Mouse (Mus musculus) neural tube, embryonic 15.5 days (tissue): Measurements from ENCODE around the gene Ankrd22. TPM values are rescaled to one million over a fixed set of nuclear protein-coding genes. Genes with fewer than 3 reads are reported as not detected.

ENCODE experiments used
- ATAC-seq: fragments of 200-750 bp; cut with Nextera tagmentation; 2 replicates; pipeline ENCODE4 v1.8.0; 2017; ENCODE audit warnings: mild to moderate bottlenecking, moderate TSS enrichment, moderate library complexity; ENCODE audit not compliant: low FRiP score
- H3K27ac ChIP-seq: fragments of 300-500 bp; sonication (generic); replicated peaks from 2 replicates; pipeline ENCODE4 v1.5.1; 2015; ENCODE audit warnings: mild to moderate bottlenecking, inconsistent platforms
- H3K27me3 ChIP-seq: fragments of 300-500 bp; sonication (generic); replicated peaks from 2 replicates; pipeline ENCODE4 v1.6.1; 2015; ENCODE audit warnings: inconsistent platforms
- H3K36me3 ChIP-seq: fragments of 300-500 bp; sonication (generic); 2 replicates; pipeline ENCODE4 v1.6.1; 2015; ENCODE audit warnings: inconsistent platforms
- H3K4me1 ChIP-seq: fragments of 300-500 bp; sonication (generic); 2 replicates; pipeline ENCODE4 v1.6.1; 2015; ENCODE audit warnings: inconsistent platforms
- H3K4me2 ChIP-seq: fragments of 300-500 bp; sonication (generic); 2 replicates; pipeline ENCODE4 v1.6.1; 2015; ENCODE audit warnings: inconsistent platforms, mild to moderate bottlenecking, moderate library complexity
- H3K4me3 ChIP-seq: fragments of 300-500 bp; sonication (generic); replicated peaks from 2 replicates; pipeline ENCODE4 v1.5.1; 2015; ENCODE audit warnings: mild to moderate bottlenecking, inconsistent platforms
- H3K9ac ChIP-seq: fragments of 300-500 bp; sonication (generic); replicated peaks from 2 replicates; pipeline ENCODE4 v1.6.1; 2015; ENCODE audit warnings: mild to moderate bottlenecking, inconsistent platforms
- H3K9me3 ChIP-seq: fragments of 300-500 bp; sonication (generic); replicated peaks from 2 replicates; pipeline ENCODE4 v1.6.1; 2016; ENCODE audit warnings: inconsistent platforms
- WGBS: fragments of 180-500 bp; shearing (Covaris S2); methylation state at CpG from one replicate; pipeline ENCODE4 v1.1.7; 2015; ENCODE audit warnings: mixed read lengths; 5-methylcytosine and 5-hydroxymethylcytosine counted together
- polyA plus RNA-seq: library from polyadenylated mRNA; unstranded; fragments of >200 nt; fragmentation: Nextera tagmentation; extraction: Ambion mirVana; gene quantifications from 2 replicates; pipeline ENCODE4 v1.2.1, GENCODE M21; 2015

The Ankrd22 gene
- polyA plus RNA-seq, 1 experiment from 2014 or later: not detected

DNA sequence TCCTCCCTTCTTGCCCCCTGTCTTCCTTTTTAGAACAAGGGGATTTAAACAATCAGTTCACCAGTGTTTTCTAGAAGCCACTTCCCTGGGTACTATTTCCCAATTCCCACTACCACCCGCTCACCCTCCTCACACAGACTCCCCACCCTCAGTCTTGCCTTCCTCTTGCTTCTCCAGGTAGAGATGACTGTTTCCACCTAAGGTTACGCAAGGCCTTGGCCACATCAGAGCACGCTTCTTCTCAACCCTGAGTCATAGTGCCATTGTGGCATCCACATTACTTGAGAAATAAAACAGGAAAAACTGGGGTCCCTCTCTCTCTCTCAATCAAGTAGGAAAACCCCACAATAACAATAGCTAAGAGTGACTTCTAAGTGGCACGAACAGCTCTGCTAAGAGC lies 13.3 kb upstream of the Ankrd22 start:
- no peaks in the 10 kb centered on the region for H3K4me1 ChIP-seq
- no peak overlapping the region for H3K9ac ChIP-seq
- no peak overlapping the region for H3K27ac ChIP-seq

DNA sequence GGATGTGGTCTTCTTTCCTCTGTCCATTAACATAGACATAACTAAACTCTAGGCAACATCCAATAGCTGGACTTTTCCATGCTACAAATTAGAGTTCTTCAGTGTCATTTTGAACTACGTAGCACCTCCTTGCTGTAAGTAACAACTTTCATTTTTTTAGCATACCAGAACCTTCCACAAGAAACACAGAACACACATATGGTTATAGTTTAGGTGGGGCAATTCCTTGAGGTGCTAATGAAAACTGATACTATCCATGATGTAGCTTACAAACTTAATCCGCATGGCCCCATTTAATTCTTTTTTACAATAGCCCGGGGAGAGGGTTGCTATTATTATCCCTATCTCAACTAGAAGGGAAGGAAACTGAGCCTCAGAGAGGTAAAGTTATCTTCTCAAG lies 8.2 kb upstream of the Ankrd22 start:
- no peak overlapping the region for H3K4me3 ChIP-seq
- no peak overlapping the region for H3K4me2 ChIP-seq
- no peak overlapping the region for H3K27ac ChIP-seq
- no peaks in the 10 kb centered on the region for H3K27me3 ChIP-seq
- WGBS: 85% methylated on average over 3 of the region's 3 CpGs
- no peaks in the 10 kb centered on the region for H3K9me3 ChIP-seq
- no peak for ATAC-seq
- no peaks in the 10 kb centered on the region for H3K36me3 ChIP-seq
- no peaks in the 10 kb centered on the region for H3K4me1 ChIP-seq
- H3K9ac ChIP-seq: no peak overlapping the region

More for the DNA sequence above, 13.3 kb upstream of the Ankrd22 start:
- H3K4me3 ChIP-seq: no peak overlapping the region
- WGBS: 90% methylated on average over 4 of the region's 4 CpGs
- no peak for ATAC-seq
- H3K27me3 ChIP-seq: no peaks in the 10 kb centered on the region
- no peaks in the 10 kb centered on the region for H3K9me3 ChIP-seq
- H3K4me2 ChIP-seq: no peak overlapping the region
- no peaks in the 10 kb centered on the region for H3K36me3 ChIP-seq

DNA sequence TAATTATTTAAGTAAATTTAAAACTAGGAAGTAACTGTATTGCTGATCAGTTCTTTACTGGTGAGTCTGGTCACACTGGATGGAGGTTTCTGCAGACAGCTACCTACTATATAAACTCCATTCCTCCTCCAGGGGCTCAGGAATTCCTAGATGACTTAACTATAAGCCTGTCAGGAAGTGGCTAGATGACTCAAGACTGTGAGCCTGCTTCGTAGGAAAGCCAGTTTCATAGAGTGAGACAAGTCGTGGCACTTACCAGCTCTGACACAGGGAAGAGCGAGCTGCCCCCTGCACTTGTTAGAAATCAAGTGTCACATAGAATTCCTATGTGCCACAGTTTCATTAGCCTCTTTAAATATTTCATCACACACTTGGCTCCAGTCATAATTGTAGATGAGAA lies 5.3 kb upstream of the Ankrd22 start:
- Histone ChIP-seq H3K27ac (no peak overlapping the region), H3K36me3 (no peaks in the 10 kb centered on the region), H3K4me2 (no peak overlapping the region), H3K27me3 (no peaks in the 10 kb centered on the region), H3K4me1 (no peaks in the 10 kb centered on the region), H3K9ac (no peak overlapping the region), H3K9me3 (no peaks in the 10 kb centered on the region), H3K4me3 (no peak overlapping the region)
- ATAC-seq: no peak
- WGBS: 75% methylated on average over 3 of the region's 3 CpGs

DNA sequence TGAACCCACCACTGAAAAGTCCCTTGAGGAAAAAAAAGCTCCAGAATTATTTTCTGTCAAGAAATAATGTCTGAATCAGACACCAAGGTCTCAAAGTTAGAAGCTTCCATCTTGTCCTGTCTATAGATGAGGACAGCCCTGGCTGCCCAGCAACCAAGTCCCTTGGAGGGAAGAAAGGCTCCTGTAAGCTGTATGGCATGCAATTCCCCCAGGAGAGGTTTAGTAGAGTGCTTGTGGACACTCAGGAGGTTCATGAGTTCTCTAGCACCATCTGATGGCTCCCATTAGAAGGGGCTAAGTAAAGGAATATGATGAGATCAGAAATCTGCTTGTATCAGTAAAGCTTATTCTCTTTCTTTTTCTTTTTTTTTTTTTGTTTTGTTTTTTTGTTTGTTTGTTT lies 3.3 kb upstream of the Ankrd22 start:
- H3K27ac ChIP-seq: no peak overlapping the region
- H3K4me2 ChIP-seq: no peak overlapping the region
- H3K36me3 ChIP-seq: no peaks in the 10 kb centered on the region
- H3K9ac ChIP-seq: no peak overlapping the region
- ATAC-seq: no peak
- H3K4me1 ChIP-seq: no peaks in the 10 kb centered on the region
- H3K4me3 ChIP-seq: no peak overlapping the region
- H3K27me3 ChIP-seq: no peaks in the 10 kb centered on the region
- no peaks in the 10 kb centered on the region for H3K9me3 ChIP-seq

DNA sequence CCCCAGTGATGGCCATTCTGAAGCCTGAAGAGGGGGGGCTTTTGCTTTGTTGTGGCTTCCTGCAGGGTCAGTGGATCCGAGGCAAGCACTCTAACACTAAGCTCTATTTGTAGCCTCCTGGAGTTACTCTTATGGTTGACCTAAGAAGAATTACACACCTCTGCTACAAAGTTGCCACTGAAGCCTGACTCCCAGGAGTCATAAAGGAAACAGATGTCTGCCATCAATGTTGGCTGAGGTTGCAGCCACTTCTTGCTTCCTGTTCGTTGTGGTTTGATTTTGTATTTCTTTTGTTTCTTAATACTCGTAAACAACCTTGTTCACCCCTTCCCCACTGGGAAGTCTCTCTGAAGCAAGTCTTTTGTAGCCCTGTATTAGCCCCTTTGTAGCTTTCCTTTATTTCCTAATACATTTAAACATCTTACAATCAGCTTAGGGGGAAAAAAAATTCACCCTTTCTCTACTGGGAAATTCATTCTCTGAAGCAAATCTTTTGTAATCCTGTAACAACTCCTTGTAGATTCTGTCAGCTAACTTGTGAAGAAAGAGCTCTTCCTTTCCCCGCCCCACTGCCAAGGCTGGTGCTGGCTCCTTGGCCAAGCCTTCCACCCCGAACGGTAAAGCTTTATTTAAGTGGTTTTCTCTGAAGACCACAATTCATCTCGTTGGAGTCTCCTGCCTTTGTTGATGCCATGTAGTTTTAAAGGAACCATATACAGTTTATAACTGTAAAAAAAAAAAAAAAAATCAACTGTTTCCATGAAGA lies 2.2 kb upstream of the Ankrd22 start:
- H3K36me3 ChIP-seq: no peaks in the 10 kb centered on the region
- ATAC-seq: no peak
- no peak overlapping the region for H3K4me3 ChIP-seq
- H3K4me1 ChIP-seq: no peaks in the 10 kb centered on the region
- H3K9me3 ChIP-seq: no peaks in the 10 kb centered on the region
- H3K27ac ChIP-seq: no peak overlapping the region
- WGBS: 38% methylated on average over 7 of the region's 7 CpGs
- H3K27me3 ChIP-seq: no peaks in the 10 kb centered on the region
- no peak overlapping the region for H3K9ac ChIP-seq
- H3K4me2 ChIP-seq: no peak overlapping the region

DNA sequence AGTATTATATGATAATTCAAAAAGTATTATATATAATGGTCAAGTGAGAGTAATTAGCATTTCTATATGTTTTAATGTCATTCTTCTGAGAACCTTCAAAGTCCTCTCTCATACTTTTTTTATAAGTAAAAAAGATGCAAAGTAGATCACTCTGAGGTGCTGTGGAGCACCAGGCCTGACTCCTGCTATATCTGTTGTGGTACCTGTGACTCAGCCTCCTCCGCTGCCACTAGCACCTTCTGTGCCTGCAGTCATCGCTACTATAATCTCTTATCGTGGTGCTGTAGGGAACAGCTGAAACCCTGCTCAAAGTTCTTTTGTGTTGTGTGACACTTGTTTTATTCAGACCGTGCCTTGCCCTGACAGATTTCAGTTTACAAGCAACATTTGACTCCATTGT lies 533 bp upstream of the Ankrd22 start:
- Histone ChIP-seq H3K9me3 (no peaks in the 10 kb centered on the region), H3K4me1 (no peaks in the 10 kb centered on the region), H3K4me3 (no peak overlapping the region), H3K36me3 (no peaks in the 10 kb centered on the region), H3K9ac (no peak overlapping the region), H3K27me3 (no peaks in the 10 kb centered on the region), H3K27ac (no peak overlapping the region), H3K4me2 (no peak overlapping the region)
- whole genome bisulfite sequencing: 73% methylated on average over 4 of the region's 4 CpGs
- ATAC-seq: no peak

DNA sequence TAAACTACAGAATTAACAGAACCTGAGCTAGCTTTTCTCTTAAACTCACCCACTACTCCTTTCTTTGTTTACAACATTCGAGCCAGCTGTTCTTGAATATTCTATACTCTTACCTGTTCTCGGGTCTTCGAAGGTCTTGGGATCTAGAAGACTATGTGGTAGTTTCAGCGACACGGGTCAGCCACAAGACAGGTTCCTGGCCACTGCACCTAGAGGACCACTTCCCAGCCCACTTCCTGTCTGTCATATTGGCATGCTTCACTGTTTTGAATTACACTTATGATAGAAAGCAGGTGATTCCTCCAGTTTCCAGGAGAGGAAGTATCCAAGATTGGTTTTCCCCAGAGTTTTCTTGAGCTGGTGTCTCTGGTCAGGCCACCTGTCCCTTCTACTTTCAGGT lies 3.2 kb downstream of the Ankrd22 start:
- no peaks in the 10 kb centered on the region for H3K4me1 ChIP-seq
- H3K4me2 ChIP-seq: no peak overlapping the region
- 95% methylated on average over 5 of the region's 5 CpGs for WGBS
- no peak overlapping the region for H3K27ac ChIP-seq
- no peak for ATAC-seq
- no peak overlapping the region for H3K9ac ChIP-seq
- H3K36me3 ChIP-seq: no peaks in the 10 kb centered on the region
- H3K9me3 ChIP-seq: no peaks in the 10 kb centered on the region
- H3K27me3 ChIP-seq: no peaks in the 10 kb centered on the region
- H3K4me3 ChIP-seq: no peak overlapping the region

DNA sequence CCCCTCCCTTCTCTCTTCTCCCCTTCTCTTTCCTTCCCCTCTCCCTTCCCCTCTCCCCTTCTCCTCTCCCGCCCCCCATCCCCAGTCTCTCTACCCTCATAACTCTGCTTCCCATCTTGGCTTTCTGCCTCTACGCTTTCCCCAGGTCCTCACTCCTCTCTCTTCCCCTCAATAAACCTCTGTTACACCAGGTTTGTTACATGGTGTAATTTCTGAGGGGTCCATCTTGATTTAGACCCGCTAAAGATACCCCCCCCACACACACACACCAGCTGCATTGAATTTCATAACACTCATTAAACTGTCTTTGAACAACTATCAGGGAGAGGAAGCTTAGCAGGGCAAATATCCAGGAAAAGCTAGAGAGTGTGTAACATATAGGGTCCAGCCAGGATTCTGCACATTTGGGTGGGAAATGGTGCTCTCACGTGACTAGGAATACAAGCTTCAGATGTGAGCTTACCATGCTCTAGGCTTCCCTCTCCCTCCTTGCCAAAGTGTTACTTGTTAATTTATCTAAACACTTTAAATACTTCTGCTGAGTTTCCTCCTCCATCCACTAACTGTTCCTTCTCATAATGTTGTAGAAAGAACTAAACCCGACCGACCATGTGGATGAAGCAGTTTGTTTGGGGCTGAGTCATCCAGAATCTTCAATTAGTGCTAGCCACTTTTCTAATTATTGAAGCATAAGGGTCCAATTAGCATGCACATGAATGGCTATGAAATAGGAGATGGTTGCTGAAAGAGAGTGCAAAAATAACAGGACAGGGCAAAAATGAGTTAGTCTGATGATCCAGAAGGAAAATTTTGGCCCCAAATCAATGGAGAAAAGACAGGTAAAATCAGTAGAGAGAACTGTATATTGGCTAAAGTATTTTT lies 12.3 kb downstream of the Ankrd22 start:
- H3K4me3 ChIP-seq: no peak overlapping the region
- H3K27me3 ChIP-seq: no peaks in the 10 kb centered on the region
- no peaks in the 10 kb centered on the region for H3K4me1 ChIP-seq
- no peaks in the 10 kb centered on the region for H3K9me3 ChIP-seq
- no peak for ATAC-seq
- H3K9ac ChIP-seq: no peak overlapping the region
- WGBS: 82% methylated on average over 6 of the region's 6 CpGs
- no peak overlapping the region for H3K4me2 ChIP-seq
- H3K36me3 ChIP-seq: no peaks in the 10 kb centered on the region
- H3K27ac ChIP-seq: no peak overlapping the region

DNA sequence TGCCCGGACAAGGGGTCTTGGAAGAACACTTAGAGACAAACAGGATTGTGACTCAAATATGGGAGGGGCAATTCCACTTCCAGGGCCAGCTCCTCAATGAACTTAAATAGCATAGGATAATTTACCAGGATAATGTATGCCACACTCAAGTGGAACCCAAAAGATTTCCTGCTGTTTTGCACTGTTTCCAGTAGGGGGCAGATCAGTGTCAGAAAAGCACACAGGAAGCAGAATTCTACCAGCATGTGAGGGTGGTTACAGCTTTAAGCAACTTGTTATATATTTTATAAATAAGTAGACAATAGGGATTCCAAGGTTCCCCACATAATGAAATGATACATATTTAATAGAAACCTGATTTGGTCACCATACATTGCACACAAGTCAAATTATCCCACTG lies 13.9 kb downstream of the Ankrd22 start:
- H3K4me1 ChIP-seq: no peaks in the 10 kb centered on the region
- no peaks in the 10 kb centered on the region for H3K9me3 ChIP-seq
- no peak for ATAC-seq
- H3K9ac ChIP-seq: no peak overlapping the region
- no peaks in the 10 kb centered on the region for H3K27me3 ChIP-seq
- H3K4me3 ChIP-seq: no peak overlapping the region
- WGBS: 84% methylated on average over 1 of the region's 1 CpGs
- no peak overlapping the region for H3K27ac ChIP-seq
- no peak overlapping the region for H3K4me2 ChIP-seq
- H3K36me3 ChIP-seq: no peaks in the 10 kb centered on the region

DNA sequence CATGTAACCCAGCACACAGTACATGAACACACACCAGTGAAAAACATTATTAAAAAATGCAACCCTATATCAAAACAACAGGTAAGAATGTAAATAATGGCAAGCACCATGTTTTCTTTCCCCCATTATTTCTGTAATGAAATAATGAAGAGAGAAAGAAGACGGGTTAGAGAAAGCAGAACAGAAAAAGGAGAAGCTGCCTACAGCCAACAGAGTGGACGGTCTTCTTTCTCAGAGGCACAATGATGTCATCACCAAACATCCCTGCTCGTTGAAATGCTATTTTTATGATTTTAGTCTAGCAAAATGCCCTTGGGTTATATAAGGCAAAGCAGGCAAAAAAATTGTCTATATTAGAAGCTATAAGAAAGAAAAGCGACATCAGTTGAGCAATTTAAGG lies 17.4 kb downstream of the Ankrd22 start:
- no peak for ATAC-seq
- Histone ChIP-seq H3K27ac (no peak overlapping the region), H3K27me3 (no peaks in the 10 kb centered on the region), H3K36me3 (no peaks in the 10 kb centered on the region), H3K4me3 (no peak overlapping the region), H3K4me2 (no peak overlapping the region), H3K9me3 (no peaks in the 10 kb centered on the region), H3K4me1 (no peaks in the 10 kb centered on the region), H3K9ac (no peak overlapping the region)
- WGBS: 87% methylated on average over 4 of the region's 4 CpGs

DNA sequence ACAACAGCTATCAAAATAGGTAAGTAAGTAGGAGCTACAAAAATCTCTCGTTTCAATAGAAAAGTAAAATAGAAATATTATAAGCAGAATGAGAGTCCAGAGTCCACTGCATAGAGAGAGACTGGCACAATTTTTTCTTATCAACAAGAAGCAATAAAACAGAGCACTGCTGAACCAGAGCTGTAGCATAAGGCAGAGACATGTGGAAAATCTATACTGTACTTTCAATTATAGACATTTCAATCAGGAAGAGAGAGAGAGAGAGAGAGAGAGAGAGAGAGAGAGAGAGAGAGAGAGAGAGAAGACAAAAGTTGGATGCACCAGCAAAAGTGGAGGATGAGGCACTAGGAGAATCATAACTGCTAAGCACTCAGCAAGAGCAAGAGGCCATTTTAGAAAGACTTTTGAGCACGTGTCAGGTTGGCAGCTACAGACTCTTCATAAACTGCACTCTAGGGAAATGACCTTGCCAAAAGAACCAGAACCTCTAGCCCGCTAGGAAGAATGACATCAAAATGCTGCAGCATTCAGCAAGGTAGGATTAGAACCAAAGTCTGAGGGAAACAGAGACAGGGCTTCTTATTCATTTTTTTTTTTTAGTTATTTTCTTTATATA lies 26.3 kb downstream of the Ankrd22 start:
- no peaks in the 10 kb centered on the region for H3K9me3 ChIP-seq
- 79% methylated on average over 3 of the region's 3 CpGs for WGBS
- ATAC-seq: no peak
- H3K4me1 ChIP-seq: no peaks in the 10 kb centered on the region
- no peaks in the 10 kb centered on the region for H3K36me3 ChIP-seq
- no peak overlapping the region for H3K9ac ChIP-seq
- no peak overlapping the region for H3K4me3 ChIP-seq
- H3K27me3 ChIP-seq: no peaks in the 10 kb centered on the region
- H3K27ac ChIP-seq: no peak overlapping the region
- H3K4me2 ChIP-seq: no peak overlapping the region
